Comparison of ENCODE assay signal across 13 mouse cellular contexts in genomic region chr9:119979749-119980148, GRCm38 (mm10). TPM values are rescaled to one million over a fixed set of nuclear protein-coding genes. Genes with fewer than 3 reads are reported as not detected.
A peak's percentile ranks its signal among the peaks of the same experiment; 100 is the strongest.
DNase-seq lines count a peak whose midpoint lies in the region; ATAC-seq and TF ChIP-seq lines count a peak whose summit lies in the region.
"Had no signal": no experiment of that assay in that cellular context is flagged by ENCODE, and none has a peak within 500 bp of the region (broad histone marks: within the 10 kb centered on the region; RNA-seq: fewer than 3 reads in every experiment).

No protein-coding gene starts in this region.

- H3K4me3 ChIP-seq in heart, embryonic 10.5 days, result no peak overlapping the region
- no peak overlapping the region for H3K4me3 ChIP-seq in heart, embryonic 11.5 days (ENCODE audit: low read depth, low read length)
- no peak overlapping the region for H3K4me3 ChIP-seq in liver, postnatal 0 days (ENCODE audit: low read depth, low read length)
- H3K4me3 ChIP-seq in liver, embryonic 12.5 days, result no peak overlapping the region
- no peak overlapping the region for H3K4me3 ChIP-seq in CH12.LX (replicated peaks in 1 of 3; ENCODE audit: low read depth in 2 of 3, low read length in 2 of 3, poor library complexity in 1 of 3)
- H3K4me3 ChIP-seq: hindbrain, embryonic 15.5 days; liver, embryonic 13.5 days had no signal

- no peak overlapping the region for H3K9ac ChIP-seq in heart, embryonic 11.5 days (ENCODE audit: low read depth, low read length)
- H3K9ac ChIP-seq in liver, postnatal 0 days (replicated peaks), result 0 out of 2 replicates have a peak overlapping the region, but pooled peaks have one; percentile 9
- H3K9ac ChIP-seq in liver, embryonic 12.5 days, result no peak overlapping the region
- no peak overlapping the region for H3K9ac ChIP-seq in CH12.LX (ENCODE audit: insufficient read depth, low read depth)
- H3K9ac ChIP-seq: hindbrain, embryonic 15.5 days; liver, embryonic 13.5 days had no signal

- peak overlapping the region; percentile 5 for H3K27ac ChIP-seq in heart, embryonic 10.5 days
- no peak overlapping the region for H3K27ac ChIP-seq in heart, embryonic 11.5 days (ENCODE audit: low read depth, low read length)
- 0 out of 2 replicates have a peak overlapping the region, but pooled peaks have one; percentile 8 for H3K27ac ChIP-seq in liver, postnatal 0 days (ENCODE audit: low read depth)
- H3K27ac ChIP-seq in liver, embryonic 12.5 days, result no peak overlapping the region
- peak overlapping the region; percentile 27 for H3K27ac ChIP-seq in CH12.LX (ENCODE audit: insufficient read depth, low read depth)

- no peak for TF ChIP-seq EP300 in liver, postnatal 0 days (IDR thresholded peaks at IDR 0.05; ENCODE audit: low read depth)
- no peak for TF ChIP-seq EP300 in CH12.LX (IDR thresholded peaks at IDR 0.05; ENCODE audit: low read length)

- H3K27me3 ChIP-seq in heart, embryonic 10.5 days (ENCODE audit: insufficient read depth, poor library complexity, severe bottlenecking), result no peaks in the 10 kb centered on the region
- no peaks in the 10 kb centered on the region for H3K27me3 ChIP-seq in heart, embryonic 11.5 days (ENCODE audit: control insufficient read depth, insufficient read depth, low read length)
- 0 out of 2 replicates have a peak, but pooled peaks cover 2% of the 10 kb centered on the region for H3K27me3 ChIP-seq in liver, postnatal 0 days (ENCODE audit: insufficient read depth, low read length)
- peaks cover 27% of the 10 kb centered on the region for H3K27me3 ChIP-seq in liver, embryonic 12.5 days (replicated peaks)
- H3K27me3 ChIP-seq in CH12.LX (replicated peaks), result peaks cover 6% of the 10 kb centered on the region

- no peak for DNase-seq in heart, embryonic 10.5 days (ENCODE audit: low spot score)
- DNase-seq in liver, postnatal 0 days, result no peak
- DNase-seq in A20 (ENCODE audit: low read depth, low spot score) (peak; percentile 43), CH12.LX (ENCODE audit: extremely low read depth) (no peak)
- DNase-seq: gastrocnemius, postnatal 25 days; kidney, adult 2 months; kidney, postnatal 4 days; liver, embryonic 13.5 days had no signal

- in situ Hi-C loops in CH12.LX (cut with MboI; ENCODE audit: low pct_ligation_motif_present, low pct_unique_long_range_greater_than_20kb, low sequenced_read_pairs), result no loop called here

- ATAC-seq in heart, embryonic 11.5 days (replicated peaks; ENCODE audit: insufficient number of reproducible peaks, low FRiP score, low TSS enrichment), result no peak
- ATAC-seq in liver, postnatal 0 days, result no peak
- no peak for ATAC-seq in liver, embryonic 12.5 days
- ATAC-seq in granulocyte monocyte progenitor cell, adult 5-6 weeks (replicated peaks; ENCODE audit: poor library complexity, severe bottlenecking), result no peak

- H3K79me2 ChIP-seq in CH12.LX (replicated peaks; ENCODE audit: control insufficient read depth, extremely low read depth, insufficient read depth, poor library complexity, severe bottlenecking), result peaks cover 28% of the 10 kb centered on the region

- no peak for TF ChIP-seq RAD21 in CH12.LX (IDR thresholded peaks at IDR 0.05; ENCODE audit: low read depth, low read length)

- WGBS in heart, embryonic 10.5 days, result 47% methylated on average over 2 of the region's 2 CpGs
- 47% methylated on average over 2 of the region's 2 CpGs for WGBS in heart, embryonic 11.5 days (ENCODE audit: insufficient replicate concordance)
- whole genome bisulfite sequencing in liver, postnatal 0 days (ENCODE audit: insufficient replicate concordance), result 63% methylated on average over 2 of the region's 2 CpGs
- 54% methylated on average over 2 of the region's 2 CpGs for WGBS in liver, embryonic 12.5 days (ENCODE audit: insufficient replicate concordance)

- no peak for TF ChIP-seq CTCF in liver, postnatal 0 days (IDR thresholded peaks at IDR 0.05; ENCODE audit: low read depth)
- TF ChIP-seq CTCF in CH12.LX (conservative IDR thresholded peaks at IDR 0.05 in 1 of 2, IDR thresholded peaks at IDR 0.05 in 1 of 2; ENCODE audit: low read depth in 2 of 2, low read length in 2 of 2), result no peak

- no peaks in the 10 kb centered on the region for H3K9me3 ChIP-seq in heart, embryonic 10.5 days
- no peaks in the 10 kb centered on the region for H3K9me3 ChIP-seq in heart, embryonic 11.5 days (replicated peaks; ENCODE audit: control insufficient read depth, low read length)
- no peaks in the 10 kb centered on the region for H3K9me3 ChIP-seq in liver, postnatal 0 days (ENCODE audit: low read length)
- H3K9me3 ChIP-seq in liver, embryonic 12.5 days (replicated peaks), result no peaks in the 10 kb centered on the region
- no peaks in the 10 kb centered on the region for H3K9me3 ChIP-seq in CH12.LX (replicated peaks; ENCODE audit: low read length)
- H3K9me3 ChIP-seq: hindbrain, embryonic 15.5 days; liver, embryonic 13.5 days had no signal

- dilution Hi-C loops in CH12.LX (cut with MboI; ENCODE audit: extremely low pct_ligation_motif_present, extremely low pct_unique_long_range_greater_than_20kb, low sequenced_read_pairs), result no loop called here

- no peak overlapping the region for H3K4me2 ChIP-seq in heart, embryonic 11.5 days
- peak overlapping the region; percentile 4; the same call in 1 of the 2 replicates for H3K4me2 ChIP-seq in liver, postnatal 0 days (ENCODE audit: low read depth, low read length)
- H3K4me2 ChIP-seq in liver, embryonic 12.5 days, result no peak overlapping the region
- H3K4me2 ChIP-seq in CH12.LX (ENCODE audit: insufficient read depth, low read depth, poor library complexity, severe bottlenecking), result 0 out of 2 replicates have a peak overlapping the region, but pooled peaks have one; percentile 71
- H3K4me2 ChIP-seq: hindbrain, embryonic 15.5 days had no signal

- peaks cover 83% of the 10 kb centered on the region for H3K4me1 ChIP-seq in heart, embryonic 10.5 days
- peaks cover 74% of the 10 kb centered on the region for H3K4me1 ChIP-seq in heart, embryonic 11.5 days (ENCODE audit: control insufficient read depth, insufficient read depth, low read length)
- H3K4me1 ChIP-seq in liver, postnatal 0 days (ENCODE audit: insufficient read depth), result peaks cover 52% of the 10 kb centered on the region
- H3K4me1 ChIP-seq in liver, embryonic 12.5 days, result peaks cover 84% of the 10 kb centered on the region
- peaks cover 20 to 62% of the 10 kb centered on the region in 2 experiments for H3K4me1 ChIP-seq in CH12.LX (ENCODE audit: control insufficient read depth in 1 of 2, insufficient read depth in 2 of 2)

- TF ChIP-seq POLR2A in CH12.LX (IDR thresholded peaks at IDR 0.05; ENCODE audit: low read depth, low read length), result no peak

- H3K36me3 ChIP-seq in heart, embryonic 10.5 days, result peaks cover 12% of the 10 kb centered on the region
- H3K36me3 ChIP-seq in heart, embryonic 11.5 days (ENCODE audit: control insufficient read depth, insufficient read depth, low read length), result peaks cover 5% of the 10 kb centered on the region; the same call in 1 of the 2 replicates
- peaks cover 7% of the 10 kb centered on the region for H3K36me3 ChIP-seq in liver, postnatal 0 days (replicated peaks; ENCODE audit: insufficient read depth, low read length)
- peaks cover 5% of the 10 kb centered on the region; the same call in 1 of the 2 replicates for H3K36me3 ChIP-seq in liver, embryonic 12.5 days
- peaks cover 5 to 6% of the 10 kb centered on the region in 2 experiments for H3K36me3 ChIP-seq in CH12.LX (replicated peaks in 1 of 2; ENCODE audit: control insufficient read depth in 1 of 2, insufficient read depth in 1 of 2, low read length in 1 of 2)
- H3K36me3 ChIP-seq: hindbrain, embryonic 15.5 days; liver, embryonic 13.5 days had no signal

RNA-seq across cellular contexts. Expression of gene Csrnp1, which starts 4.7 kb away (rescaled TPM):
- 7.5 and 8.0 TPM in 2 replicates for polyA plus RNA-seq in heart, embryonic 10.5 days (2016; fragmentation: Nextera tagmentation; extraction: Ambion mirVana)
- polyA plus RNA-seq in heart, embryonic 11.5 days (2014; fragmentation: Nextera tagmentation; extraction: Ambion mirVana), result 3.3 and 4.2 TPM in 2 replicates
- polyA plus RNA-seq in liver, postnatal 0 days (2015; fragmentation: Nextera tagmentation; extraction: Ambion mirVana), result 2.9 and 3.4 TPM in 2 replicates
- 1.5 and 1.9 TPM in 2 replicates for polyA plus RNA-seq in liver, embryonic 12.5 days (2016; fragmentation: Nextera tagmentation; extraction: Ambion mirVana)
- total RNA-seq in CH12.LX (2012; rRNA removed) (15.5 and 15.7 TPM in 2 replicates), CH12.LX (2014; rRNA removed) (5.7 and 8.6 TPM in 2 replicates)
- 7.8 and 8.1 TPM in 2 replicates for polyA plus RNA-seq in CH12.LX (2012; ENCODE audit: insufficient read length, low read depth)
- 1.3 and 8.5 TPM in 2 replicates for total RNA-seq in granulocyte monocyte progenitor cell, adult 5-6 weeks (2014; fragmentation: Nextera tagmentation)
- total RNA-seq in granulocyte monocyte progenitor cell, adult 5-6 weeks (2017), result 8.8 and 16.9 TPM in 2 replicates

RNA-seq across cellular contexts. Expression of gene Ttc21a, which starts 42.3 kb away (rescaled TPM):
- 0.28 and 0.48 TPM in 2 replicates for polyA plus RNA-seq in heart, embryonic 10.5 days (2016; fragmentation: Nextera tagmentation; extraction: Ambion mirVana)
- polyA plus RNA-seq in heart, embryonic 11.5 days (2014; fragmentation: Nextera tagmentation; extraction: Ambion mirVana), result 0.23 and 0.37 TPM in 2 replicates
- 0.09 and 0.22 TPM in 2 replicates for polyA plus RNA-seq in liver, postnatal 0 days (2015; fragmentation: Nextera tagmentation; extraction: Ambion mirVana)
- 0.06 and 0.07 TPM in 2 replicates for polyA plus RNA-seq in liver, embryonic 12.5 days (2016; fragmentation: Nextera tagmentation; extraction: Ambion mirVana)
- total RNA-seq in CH12.LX (2012; rRNA removed) (0.13 and 0.21 TPM in 2 replicates), CH12.LX (2014; rRNA removed) (0.19 TPM in 1 of 2 replicates, not detected in the other)
- 0.47 and 0.48 TPM in 2 replicates for polyA plus RNA-seq in CH12.LX (2012; ENCODE audit: insufficient read length, low read depth)
- total RNA-seq in granulocyte monocyte progenitor cell, adult 5-6 weeks (2014; fragmentation: Nextera tagmentation), result 2.4 and 2.8 TPM in 2 replicates
- 3.3 and 3.6 TPM in 2 replicates for total RNA-seq in granulocyte monocyte progenitor cell, adult 5-6 weeks (2017)
- total RNA-seq: gastrocnemius, postnatal 25 days had no signal

RNA-seq across cellular contexts. Expression of gene Gorasp1, which starts 42.4 kb away (rescaled TPM):
- polyA plus RNA-seq in heart, embryonic 10.5 days (2016; fragmentation: Nextera tagmentation; extraction: Ambion mirVana), result 26.5 and 26.8 TPM in 2 replicates
- 18.0 and 20.3 TPM in 2 replicates for polyA plus RNA-seq in heart, embryonic 11.5 days (2014; fragmentation: Nextera tagmentation; extraction: Ambion mirVana)
- polyA plus RNA-seq in liver, postnatal 0 days (2015; fragmentation: Nextera tagmentation; extraction: Ambion mirVana), result 6.8 and 8.8 TPM in 2 replicates
- 14.9 and 15.9 TPM in 2 replicates for polyA plus RNA-seq in liver, embryonic 12.5 days (2016; fragmentation: Nextera tagmentation; extraction: Ambion mirVana)
- total RNA-seq in CH12.LX (2012; rRNA removed), result 10.9 and 12.6 TPM in 2 replicates
- 8.7 TPM in 2 replicates for total RNA-seq in CH12.LX (2014; rRNA removed)
- 8.6 and 9.2 TPM in 2 replicates for polyA plus RNA-seq in CH12.LX (2012; ENCODE audit: insufficient read length, low read depth)
- 8.0 and 9.4 TPM in 2 replicates for total RNA-seq in granulocyte monocyte progenitor cell, adult 5-6 weeks (2014; fragmentation: Nextera tagmentation)
- 4.8 and 9.5 TPM in 2 replicates for total RNA-seq in granulocyte monocyte progenitor cell, adult 5-6 weeks (2017)

RNA-seq across cellular contexts. Expression of gene Xirp1, which starts 43.6 kb away (rescaled TPM):
- 41.1 and 90.1 TPM in 2 replicates for polyA plus RNA-seq in heart, embryonic 10.5 days (2016; fragmentation: Nextera tagmentation; extraction: Ambion mirVana)
- 38.2 and 64.5 TPM in 2 replicates for polyA plus RNA-seq in heart, embryonic 11.5 days (2014; fragmentation: Nextera tagmentation; extraction: Ambion mirVana)
- polyA plus RNA-seq in liver, postnatal 0 days (2015; fragmentation: Nextera tagmentation; extraction: Ambion mirVana), result 0.13 TPM in 2 replicates
- polyA plus RNA-seq in liver, embryonic 12.5 days (2016; fragmentation: Nextera tagmentation; extraction: Ambion mirVana), result 0.02 and 0.07 TPM in 2 replicates
- total RNA-seq in CH12.LX (2012; rRNA removed) (not detected in 2 replicates), CH12.LX (2014; rRNA removed) (not detected in 2 replicates)
- not detected in 2 replicates for polyA plus RNA-seq in CH12.LX (2012; ENCODE audit: insufficient read length, low read depth)
- total RNA-seq in granulocyte monocyte progenitor cell, adult 5-6 weeks (2014; fragmentation: Nextera tagmentation), result not detected in 2 replicates
- not detected in 2 replicates for total RNA-seq in granulocyte monocyte progenitor cell, adult 5-6 weeks (2017)
- total RNA-seq: common myeloid progenitor, adult 5-6 weeks had no signal
- polyA plus RNA-seq: hindbrain, embryonic 15.5 days had no signal

Comparison
In these comparisons a context has a peak if more than half of its experiments do, and no peak if none do; other contexts are left out.
1. H3K27ac ChIP-seq: peak in heart, embryonic 10.5 days (single experiment), liver, postnatal 0 days (single experiment) and CH12.LX (single experiment); none in heart, embryonic 11.5 days (single experiment) and liver, embryonic 12.5 days (single experiment).
2. H3K4me2 ChIP-seq: peak in liver, postnatal 0 days (single experiment) and CH12.LX (single experiment); none in heart, embryonic 11.5 days (single experiment) and liver, embryonic 12.5 days (single experiment).